Mouse (Mus musculus) spleen, postnatal 36 days (tissue): ENCODE data around the gene Nelfb.

Experiments used
- DNase-seq, 2 experiments: peaks; one replicate each; pipeline ENCODE4 v3.0.0; 2022; ENCODE audit warnings: low spot score in 2 of 2, mixed read lengths in 1 of 2

Nelfb gene

GRCm38 (mm10) chr2:25196172-25196954, 14.9 kb downstream of the Nelfb start, which contains the start of gene Tor4a:
TSS of gene Tor4a (minus strand) at chr2:25196886.
- peak; percentile 97 for DNase-seq

- peak; percentile 96 to 97 for DNase-seq
Measured at GRCm38 (mm10) chr2:25195211-25196156, 15.8 kb downstream of the Nelfb start.

- peak; percentile 60 for DNase-seq
Measured at GRCm38 (mm10) chr2:25194486-25195171, 16.7 kb downstream of the Nelfb start.

GRCm38 (mm10) chr2:25194006-25194405, 17.3 kb downstream of the Nelfb start:
- DNase-seq: no peak

GRCm38 (mm10) chr2:25193330-25193770, 17.9 kb downstream of the Nelfb start:
- DNase-seq: peak; percentile 79 to 82

GRCm38 (mm10) chr2:25187841-25188240, 23.4 kb downstream of the Nelfb start:
- no peak for DNase-seq

- DNase-seq: no peak
Measured at GRCm38 (mm10) chr2:25186575-25186930, 24.7 kb downstream of the Nelfb start.

GRCm38 (mm10) chr2:25185625-25186574, 25.4 kb downstream of the Nelfb start:
- DNase-seq: peak; percentile 57 to 64

- DNase-seq: no peak
Measured at GRCm38 (mm10) chr2:25184496-25184895, 26.8 kb downstream of the Nelfb start.

- DNase-seq: peak; percentile 62 to 64
Measured at GRCm38 (mm10) chr2:25183336-25183735, 28.0 kb downstream of the Nelfb start.

GRCm38 (mm10) chr2:25182664-25183063, 28.6 kb downstream of the Nelfb start:
- DNase-seq: no peak

GRCm38 (mm10) chr2:25181891-25182397, 29.3 kb downstream of the Nelfb start:
- no peak for DNase-seq

GRCm38 (mm10) chr2:25180973-25181890, 30.1 kb downstream of the Nelfb start:
- peak; percentile 48 to 50 for DNase-seq

- peak; percentile 93 to 94 for DNase-seq
Measured at GRCm38 (mm10) chr2:25180478-25180903, 30.8 kb downstream of the Nelfb start, which contains the start of gene Nrarp. TSS of gene Nrarp (plus strand) at chr2:25180758.

- DNase-seq: no peak
Measured at GRCm38 (mm10) chr2:25179566-25180217, 31.6 kb downstream of the Nelfb start.

GRCm38 (mm10) chr2:25178285-25178972, 32.9 kb downstream of the Nelfb start:
- DNase-seq: no peak

GRCm38 (mm10) chr2:25177685-25178084, 33.6 kb downstream of the Nelfb start:
- DNase-seq: no peak

- no peak for DNase-seq
Measured at GRCm38 (mm10) chr2:25177076-25177475, 34.2 kb downstream of the Nelfb start.
